Mouse (Mus musculus): ENCODE results near the gene Ogdh.
"Not testable (repeated sequence)": the region's sequence is repeated elsewhere in the genome, so short reads cannot be mapped to it uniquely, and the experiment has no call there.

Ogdh gene

GRCm38 (mm10) chr11:6367156-6367555 lies 75.7 kb downstream of the Ogdh start:
- no peak for DNase-seq (ENCODE audit: low spot score)

- not testable (repeated sequence) for DNase-seq (ENCODE audit: low spot score)
These were observed 76.6 kb downstream of the Ogdh start for GRCm38 (mm10) chr11:6367986-6368385.

- no peak for DNase-seq (ENCODE audit: low spot score)
These were observed 80.1 kb downstream of the Ogdh start for GRCm38 (mm10) chr11:6371376-6372155.

- DNase-seq (ENCODE audit: low spot score) = no peak
These were observed 81.4 kb downstream of the Ogdh start for GRCm38 (mm10) chr11:6372784-6373183.

GRCm38 (mm10) chr11:6380916-6381315 lies 89.5 kb downstream of the Ogdh start:
- no peak for DNase-seq (ENCODE audit: low spot score)

GRCm38 (mm10) chr11:6388126-6388725 lies 96.8 kb downstream of the Ogdh start:
- no peak for DNase-seq (ENCODE audit: low spot score)

GRCm38 (mm10) chr11:6388726-6389413 lies 97.4 kb downstream of the Ogdh start, which contains the start of gene Zmiz2:
Zmiz2 (plus strand) TSS chr11:6389074.
- DNase-seq (ENCODE audit: low spot score) = peak; percentile 80

- DNase-seq (ENCODE audit: low spot score) = no peak
These were observed 98.1 kb downstream of the Ogdh start for GRCm38 (mm10) chr11:6389483-6389921.

- DNase-seq (ENCODE audit: low spot score) = no peak
These were observed 99.1 kb downstream of the Ogdh start for GRCm38 (mm10) chr11:6390376-6391053.

GRCm38 (mm10) chr11:6391516-6392276 lies 100.3 kb downstream of the Ogdh start:
- no peak for DNase-seq (ENCODE audit: low spot score)

GRCm38 (mm10) chr11:6392857-6393256 lies 101.4 kb downstream of the Ogdh start:
- DNase-seq (ENCODE audit: low spot score) = no peak

GRCm38 (mm10) chr11:6393866-6394265 lies 102.4 kb downstream of the Ogdh start:
- no peak for DNase-seq (ENCODE audit: low spot score)

GRCm38 (mm10) chr11:6395565-6395964 lies 104.1 kb downstream of the Ogdh start:
- no peak for DNase-seq (ENCODE audit: low spot score)

GRCm38 (mm10) chr11:6398141-6398540 lies 106.7 kb downstream of the Ogdh start:
- no peak for DNase-seq (ENCODE audit: low spot score)

- no peak for DNase-seq (ENCODE audit: low spot score)
These were observed 111.4 kb downstream of the Ogdh start for GRCm38 (mm10) chr11:6402515-6403510.

GRCm38 (mm10) chr11:6403830-6404405 lies 112.5 kb downstream of the Ogdh start:
- DNase-seq (ENCODE audit: low spot score) = no peak

- DNase-seq (ENCODE audit: low spot score) = no peak
These were observed 113.5 kb downstream of the Ogdh start for GRCm38 (mm10) chr11:6404699-6405566.

GRCm38 (mm10) chr11:6405591-6406081 lies 114.2 kb downstream of the Ogdh start:
- DNase-seq (ENCODE audit: low spot score) = no peak

Data from layer of hippocampus, adult 9-10 months (tissue).